Mouse (Mus musculus): ENCODE measurements around the gene Ces2b. TPM values are rescaled to one million over a fixed set of nuclear protein-coding genes. Genes with fewer than 3 reads are reported as not detected.
A peak's percentile ranks its signal among the peaks of the same experiment; 100 is the strongest.

Gene Ces2b
- polyA plus RNA-seq (2015; fragmentation: Nextera tagmentation; extraction: Ambion mirVana), result 20.0 and 23.2 TPM in 2 replicates

DNA sequence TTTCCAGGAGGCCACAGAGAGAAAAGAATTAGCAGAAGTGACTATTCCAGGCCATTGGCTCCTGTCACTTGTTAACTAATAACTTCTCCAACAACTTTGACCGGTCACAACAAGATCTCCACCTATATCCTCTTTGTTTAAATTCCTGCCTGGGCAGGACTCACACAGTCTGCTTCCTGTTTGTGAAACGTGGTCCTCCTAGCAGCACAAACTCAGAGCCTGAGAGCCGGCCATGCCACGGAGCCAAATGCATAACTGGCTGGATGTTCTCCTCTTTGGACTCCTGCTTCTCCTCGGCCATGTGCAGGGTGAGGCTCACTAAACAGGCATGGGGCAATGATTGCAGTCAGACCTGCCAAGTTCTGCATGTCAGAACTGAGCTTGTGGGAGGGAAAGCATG, at the start of gene Ces2b:
Ces2b (plus strand) TSS at position 133 of the 400 bp plus-strand sequence.
- 30% methylated on average over 5 of the region's 5 CpGs for WGBS
- Histone ChIP-seq H3K36me3 (ENCODE audit: control insufficient read depth, insufficient read depth, low read length) (no peaks in the 10 kb centered on the region), H3K27ac (replicated peaks) (0 out of 2 replicates have a peak within 1 kb of the TSS, but pooled peaks have one; percentile 18), H3K9me3 (ENCODE audit: control insufficient read depth, low read length) (no peaks in the 10 kb centered on the region), H3K4me3 (ENCODE audit: low read depth, low read length) (no peak within 1 kb of the TSS), H3K4me2 (replicated peaks; ENCODE audit: low read depth) (no peak within 1 kb of the TSS), H3K27me3 (ENCODE audit: control insufficient read depth, insufficient read depth, low read length) (no peaks in the 10 kb centered on the region), H3K9ac (ENCODE audit: low read length) (no peak within 1 kb of the TSS), H3K4me1 (replicated peaks; ENCODE audit: control insufficient read depth, insufficient read depth) (no peaks in the 10 kb centered on the region)
- TF ChIP-seq EP300 (optimal IDR thresholded peaks at IDR 0.05), result no peak
- no peak for TF ChIP-seq CTCF (IDR thresholded peaks at IDR 0.05; ENCODE audit: low read depth)
- DNase-seq (ENCODE audit: low spot score), result no peak
- ATAC-seq (ENCODE audit: low FRiP score, low TSS enrichment), result peak; percentile 72

DNA sequence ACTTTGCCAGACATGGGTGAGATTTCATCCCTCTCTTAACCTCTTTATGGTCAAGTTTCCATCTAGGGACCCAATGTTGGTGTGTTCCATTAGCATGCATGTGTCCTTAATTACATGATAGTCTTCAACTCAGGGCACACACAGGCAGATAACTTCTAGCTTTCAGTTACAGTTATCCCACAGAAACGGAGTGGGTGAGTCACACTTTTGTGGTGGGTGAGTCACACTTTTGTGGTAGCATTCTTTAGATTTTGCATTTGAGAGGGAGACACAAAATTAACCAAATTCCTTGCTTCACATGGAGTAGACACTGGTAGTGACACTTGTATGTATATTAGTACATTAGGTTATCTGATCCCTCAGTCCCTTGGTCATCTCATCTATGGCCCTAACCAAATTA, 44.3 kb upstream of the Ces2b start:
- no peak overlapping the region for H3K4me3 ChIP-seq (ENCODE audit: low read depth, low read length)
- no peaks in the 10 kb centered on the region for H3K27me3 ChIP-seq (ENCODE audit: control insufficient read depth, insufficient read depth, low read length)
- H3K4me1 ChIP-seq (replicated peaks; ENCODE audit: control insufficient read depth, insufficient read depth), result no peaks in the 10 kb centered on the region
- DNase-seq (ENCODE audit: low spot score) (no peak), ATAC-seq (ENCODE audit: low FRiP score, low TSS enrichment) (no peak)
- no peaks in the 10 kb centered on the region for H3K9me3 ChIP-seq (ENCODE audit: control insufficient read depth, low read length)
- no peaks in the 10 kb centered on the region for H3K36me3 ChIP-seq (ENCODE audit: control insufficient read depth, insufficient read depth, low read length)
- 44% methylated on average over 1 of the region's 1 CpGs for WGBS
- H3K9ac ChIP-seq (ENCODE audit: low read length), result no peak overlapping the region
- no peak overlapping the region for H3K27ac ChIP-seq (replicated peaks)
- TF ChIP-seq CTCF (IDR thresholded peaks at IDR 0.05; ENCODE audit: low read depth) (no peak), EP300 (optimal IDR thresholded peaks at IDR 0.05) (no peak)
- H3K4me2 ChIP-seq (replicated peaks; ENCODE audit: low read depth), result no peak overlapping the region

DNA sequence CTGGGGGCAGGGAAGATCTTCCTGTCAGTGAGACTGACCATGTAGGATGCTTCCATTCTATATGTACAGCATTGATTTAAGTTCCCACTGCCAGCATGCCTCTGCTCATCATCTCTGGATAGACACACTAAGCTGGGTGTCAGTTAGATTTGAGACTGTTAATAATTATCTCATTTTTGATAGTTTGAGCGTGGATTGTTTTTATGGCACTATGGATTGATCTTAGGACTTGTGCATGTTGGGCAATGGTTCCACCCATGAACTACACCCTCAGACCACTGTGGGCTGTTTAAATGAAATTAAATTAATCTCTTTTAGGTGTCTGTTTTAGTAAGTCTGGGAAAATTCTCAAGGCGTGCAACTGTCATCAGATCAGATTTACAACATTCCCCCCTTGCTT, 42.4 kb upstream of the Ces2b start:
- WGBS, result 80% methylated on average over 2 of the region's 2 CpGs
- H3K36me3 ChIP-seq (ENCODE audit: control insufficient read depth, insufficient read depth, low read length), result no peaks in the 10 kb centered on the region
- no peaks in the 10 kb centered on the region for H3K27me3 ChIP-seq (ENCODE audit: control insufficient read depth, insufficient read depth, low read length)
- TF ChIP-seq EP300 (optimal IDR thresholded peaks at IDR 0.05) (no peak), CTCF (IDR thresholded peaks at IDR 0.05; ENCODE audit: low read depth) (no peak)
- no peak overlapping the region for H3K9ac ChIP-seq (ENCODE audit: low read length)
- ATAC-seq (ENCODE audit: low FRiP score, low TSS enrichment), result no peak
- no peak overlapping the region for H3K4me3 ChIP-seq (ENCODE audit: low read depth, low read length)
- no peak overlapping the region for H3K4me2 ChIP-seq (replicated peaks; ENCODE audit: low read depth)
- H3K4me1 ChIP-seq (replicated peaks; ENCODE audit: control insufficient read depth, insufficient read depth), result no peaks in the 10 kb centered on the region
- H3K9me3 ChIP-seq (ENCODE audit: control insufficient read depth, low read length), result no peaks in the 10 kb centered on the region
- no peak overlapping the region for H3K27ac ChIP-seq (replicated peaks)
- DNase-seq (ENCODE audit: low spot score), result no peak

DNA sequence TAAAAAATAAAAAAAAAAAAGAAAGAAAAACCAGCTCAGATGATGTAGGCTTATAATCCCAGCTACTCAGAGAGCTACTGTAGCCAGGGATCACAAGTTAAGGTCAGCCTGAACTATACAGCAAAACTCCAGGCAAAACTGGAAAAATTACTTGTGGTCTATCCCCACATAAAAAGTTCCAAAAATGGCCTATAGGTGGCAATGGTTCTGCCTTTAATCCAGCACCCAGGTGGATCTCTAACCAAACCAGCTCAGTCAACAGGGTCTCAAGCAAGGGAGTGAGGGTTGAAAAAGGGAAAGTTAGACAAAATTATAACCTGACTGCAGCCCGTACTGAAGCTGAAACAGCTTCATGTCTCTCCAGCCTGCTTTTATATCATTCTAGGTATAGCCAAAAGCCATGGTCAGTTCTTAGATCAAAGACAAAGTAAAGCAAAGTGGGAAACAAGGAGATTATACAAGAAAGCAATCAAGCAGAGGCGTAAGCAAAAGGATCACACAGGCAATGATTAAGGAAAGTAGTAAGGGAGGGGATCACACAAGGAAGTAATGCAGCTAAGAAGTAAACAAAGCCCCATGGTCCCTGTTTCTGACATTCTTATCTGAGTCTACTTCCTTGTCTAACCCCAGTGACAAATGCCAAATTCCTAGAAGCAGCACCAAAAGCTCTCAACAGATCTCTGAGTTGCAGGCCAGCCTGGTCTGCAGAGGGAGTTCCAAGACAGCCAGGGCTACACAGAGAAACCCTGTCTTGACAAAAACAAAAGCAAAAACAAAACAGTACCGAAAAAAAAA, 41.3 kb upstream of the Ces2b start:
- no peaks in the 10 kb centered on the region for H3K36me3 ChIP-seq (ENCODE audit: control insufficient read depth, insufficient read depth, low read length)
- peak; percentile 76 for ATAC-seq (ENCODE audit: low FRiP score, low TSS enrichment)
- H3K4me1 ChIP-seq (replicated peaks; ENCODE audit: control insufficient read depth, insufficient read depth), result no peaks in the 10 kb centered on the region
- peak; percentile 19 for DNase-seq (ENCODE audit: low spot score)
- no peak overlapping the region for H3K9ac ChIP-seq (ENCODE audit: low read length)
- H3K27me3 ChIP-seq (ENCODE audit: control insufficient read depth, insufficient read depth, low read length), result no peaks in the 10 kb centered on the region
- WGBS, result 37% methylated on average over 3 of the region's 3 CpGs
- no peaks in the 10 kb centered on the region for H3K9me3 ChIP-seq (ENCODE audit: control insufficient read depth, low read length)
- 0 out of 2 replicates have a peak overlapping the region, but pooled peaks have one; percentile 6 for H3K27ac ChIP-seq (replicated peaks)
- TF ChIP-seq EP300 (optimal IDR thresholded peaks at IDR 0.05) (no peak), CTCF (IDR thresholded peaks at IDR 0.05; ENCODE audit: low read depth) (peak; percentile 72)
- no peak overlapping the region for H3K4me3 ChIP-seq (ENCODE audit: low read depth, low read length)
- no peak overlapping the region for H3K4me2 ChIP-seq (replicated peaks; ENCODE audit: low read depth)

DNA sequence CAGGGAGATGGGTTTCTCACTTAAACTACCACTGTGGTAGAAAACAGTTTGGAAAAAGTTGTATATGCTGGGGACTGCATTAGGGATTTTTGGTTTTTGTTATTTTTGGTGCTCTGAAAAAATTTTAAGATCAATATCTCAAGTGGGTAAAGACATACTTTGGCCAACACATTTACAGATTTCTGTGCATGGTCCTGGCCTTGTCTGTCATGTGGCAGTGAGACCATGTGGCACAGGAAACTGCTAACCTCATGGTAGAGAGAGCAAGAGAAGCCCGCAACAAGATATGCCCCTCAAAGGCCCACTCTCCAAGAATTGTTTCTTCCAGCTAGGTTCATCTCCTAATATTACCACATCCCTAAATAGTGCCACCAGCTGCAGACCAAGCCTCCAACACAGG, 32.0 kb upstream of the Ces2b start:
- DNase-seq (ENCODE audit: low spot score) (no peak), ATAC-seq (ENCODE audit: low FRiP score, low TSS enrichment) (no peak)
- Histone ChIP-seq H3K27ac (replicated peaks) (no peak overlapping the region), H3K9me3 (ENCODE audit: control insufficient read depth, low read length) (no peaks in the 10 kb centered on the region), H3K4me2 (replicated peaks; ENCODE audit: low read depth) (no peak overlapping the region), H3K4me1 (replicated peaks; ENCODE audit: control insufficient read depth, insufficient read depth) (no peaks in the 10 kb centered on the region), H3K9ac (ENCODE audit: low read length) (no peak overlapping the region), H3K4me3 (ENCODE audit: low read depth, low read length) (no peak overlapping the region), H3K36me3 (ENCODE audit: control insufficient read depth, insufficient read depth, low read length) (no peaks in the 10 kb centered on the region), H3K27me3 (ENCODE audit: control insufficient read depth, insufficient read depth, low read length) (no peaks in the 10 kb centered on the region)
- TF ChIP-seq CTCF (IDR thresholded peaks at IDR 0.05; ENCODE audit: low read depth) (no peak), EP300 (optimal IDR thresholded peaks at IDR 0.05) (no peak)
- WGBS, result 86% methylated on average over 1 of the region's 1 CpGs

DNA sequence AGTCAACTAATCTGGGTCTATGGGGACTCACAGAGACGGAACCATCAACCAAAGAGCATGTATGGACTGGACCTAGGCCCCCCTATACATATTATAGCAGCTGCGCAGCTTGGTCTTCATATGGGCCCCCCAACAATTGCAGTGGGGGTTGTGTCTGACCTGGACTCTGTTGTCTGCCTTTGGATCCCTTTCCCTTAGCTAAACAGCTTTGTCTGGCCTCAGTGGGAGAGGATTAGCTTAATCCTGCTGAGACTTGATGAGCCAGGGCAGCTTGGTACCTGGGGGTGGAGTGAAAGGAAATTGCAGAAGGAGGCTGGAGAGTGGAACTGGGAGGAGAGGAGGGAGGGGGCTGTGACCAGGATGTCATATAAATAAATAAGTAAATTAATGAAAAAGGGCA, 25.2 kb upstream of the Ces2b start:
- no peaks in the 10 kb centered on the region for H3K9me3 ChIP-seq (ENCODE audit: control insufficient read depth, low read length)

More for the DNA sequence above, 25.2 kb upstream of the Ces2b start:
- WGBS, result 44% methylated on average over 2 of the region's 2 CpGs
- H3K27ac ChIP-seq (replicated peaks), result no peak overlapping the region
- no peak for TF ChIP-seq CTCF (IDR thresholded peaks at IDR 0.05; ENCODE audit: low read depth)
- no peak for TF ChIP-seq EP300 (optimal IDR thresholded peaks at IDR 0.05)
- ATAC-seq (ENCODE audit: low FRiP score, low TSS enrichment) (no peak), DNase-seq (ENCODE audit: low spot score) (no peak)
- H3K36me3 ChIP-seq (ENCODE audit: control insufficient read depth, insufficient read depth, low read length), result no peaks in the 10 kb centered on the region
- H3K4me3 ChIP-seq (ENCODE audit: low read depth, low read length), result no peak overlapping the region
- H3K4me2 ChIP-seq (replicated peaks; ENCODE audit: low read depth), result no peak overlapping the region
- no peaks in the 10 kb centered on the region for H3K27me3 ChIP-seq (ENCODE audit: control insufficient read depth, insufficient read depth, low read length)
- no peak overlapping the region for H3K9ac ChIP-seq (ENCODE audit: low read length)
- no peaks in the 10 kb centered on the region for H3K4me1 ChIP-seq (replicated peaks; ENCODE audit: control insufficient read depth, insufficient read depth)

All from stomach, postnatal 0 days (tissue).